Mouse (Mus musculus) hindbrain, embryonic 13.5 days (tissue): ENCODE data around the gene Tmem207. TPM values are rescaled to one million over a fixed set of nuclear protein-coding genes. Genes with fewer than 3 reads are reported as not detected.
"Not testable (repeated sequence)": the region's sequence is repeated elsewhere in the genome, so short reads cannot be mapped to it uniquely, and the experiment has no call there.

Experiments used
- ATAC-seq: fragments of 200-750 bp; cut with Nextera tagmentation; 2 replicates; pipeline ENCODE4 v1.8.0; 2017; ENCODE audit warnings: moderate TSS enrichment; ENCODE audit not compliant: low FRiP score
- H3K27ac ChIP-seq: fragments of 300-500 bp; sonication (generic); 2 replicates; pipeline ENCODE4 v1.5.1; 2015; ENCODE audit warnings: inconsistent platforms, mild to moderate bottlenecking, moderate library complexity
- H3K27me3 ChIP-seq: fragments of 300-500 bp; sonication (generic); 2 replicates; pipeline ENCODE4 v1.6.1; 2015; ENCODE audit warnings: mild to moderate bottlenecking, inconsistent platforms
- H3K36me3 ChIP-seq: fragments of 300-500 bp; sonication (generic); 2 replicates; pipeline ENCODE4 v1.6.1; 2015; ENCODE audit warnings: mild to moderate bottlenecking, inconsistent platforms
- H3K4me1 ChIP-seq: fragments of 300-500 bp; sonication (generic); replicated peaks from 2 replicates; pipeline ENCODE4 v1.6.1; 2015; ENCODE audit warnings: inconsistent platforms
- H3K4me2 ChIP-seq: fragments of 300-500 bp; sonication (generic); 2 replicates; pipeline ENCODE4 v1.6.1; 2015; ENCODE audit warnings: inconsistent platforms, mild to moderate bottlenecking, moderate library complexity
- H3K4me3 ChIP-seq: fragments of 300-500 bp; sonication (generic); 2 replicates; pipeline ENCODE4 v1.5.1; 2015; ENCODE audit warnings: mild to moderate bottlenecking, inconsistent platforms
- H3K9ac ChIP-seq: fragments of 300-500 bp; sonication (generic); 2 replicates; pipeline ENCODE4 v1.6.1; 2015; ENCODE audit warnings: mild to moderate bottlenecking, inconsistent platforms
- H3K9me3 ChIP-seq: fragments of 300-500 bp; sonication (generic); 2 replicates; pipeline ENCODE4 v1.6.1; 2016; ENCODE audit warnings: inconsistent platforms
- WGBS: fragments of 180-500 bp; shearing (Covaris S2); methylation state at CpG from one replicate; pipeline ENCODE4 v1.1.7; 2015; 5-methylcytosine and 5-hydroxymethylcytosine counted together
- polyA plus RNA-seq: library from polyadenylated mRNA; unstranded; fragments of >200 nt; fragmentation: Nextera tagmentation; extraction: Ambion mirVana; gene quantifications from 2 replicates; pipeline ENCODE4 v1.2.1, GENCODE M21; 2015

The Tmem207 gene
- polyA plus RNA-seq, 1 experiment from 2014 or later: 0.14 TPM

GRCm38 (mm10) chr16:26527931-26528666 is 1.5 kb upstream of the Tmem207 start:
- 0 out of 2 replicates have a peak overlapping the region, but pooled peaks have one; percentile 8 for H3K4me2 ChIP-seq
- no peak overlapping the region for H3K9ac ChIP-seq
- WGBS: 42% methylated on average over 10 of the region's 10 CpGs
- no peaks in the 10 kb centered on the region for H3K36me3 ChIP-seq
- H3K27ac ChIP-seq: peak overlapping the region; percentile 42; the same call in 1 of the 2 replicates
- H3K4me1 ChIP-seq: peaks cover 24% of the 10 kb centered on the region
- no peak overlapping the region for H3K4me3 ChIP-seq
- no peaks in the 10 kb centered on the region for H3K9me3 ChIP-seq
- peak; percentile 91 for ATAC-seq
- no peaks in the 10 kb centered on the region for H3K27me3 ChIP-seq

- H3K36me3 ChIP-seq: no peaks in the 10 kb centered on the region
- no peak overlapping the region for H3K9ac ChIP-seq
- WGBS: 67% methylated on average over 5 of the region's 5 CpGs
- no peak overlapping the region for H3K4me3 ChIP-seq
- no peaks in the 10 kb centered on the region for H3K9me3 ChIP-seq
- H3K27ac ChIP-seq: 0 out of 2 replicates have a peak overlapping the region, but pooled peaks have one; percentile 18
- H3K4me1 ChIP-seq: peaks cover 24% of the 10 kb centered on the region
- H3K4me2 ChIP-seq: no peak overlapping the region
- H3K27me3 ChIP-seq: no peaks in the 10 kb centered on the region
- no peak for ATAC-seq
Observed at GRCm38 (mm10) chr16:26525832-26526231, 737 bp downstream of the Tmem207 start.

- Histone ChIP-seq H3K4me3 (no peak overlapping the region), H3K4me2 (no peak overlapping the region), H3K9ac (no peak overlapping the region), H3K27ac (no peak overlapping the region), H3K9me3 (no peaks in the 10 kb centered on the region), H3K27me3 (no peaks in the 10 kb centered on the region), H3K4me1 (no peaks in the 10 kb centered on the region), H3K36me3 (no peaks in the 10 kb centered on the region)
- ATAC-seq: no peak
- WGBS: 63% methylated on average over 2 of the region's 2 CpGs
Observed at GRCm38 (mm10) chr16:26519596-26519995, 7.0 kb downstream of the Tmem207 start.

GRCm38 (mm10) chr16:26504961-26505360 is 21.6 kb downstream of the Tmem207 start:
- ATAC-seq: no peak
- WGBS: 75% methylated on average over 4 of the region's 4 CpGs
- Histone ChIP-seq H3K4me1 (no peaks in the 10 kb centered on the region), H3K9me3 (no peaks in the 10 kb centered on the region), H3K4me3 (no peak overlapping the region), H3K9ac (no peak overlapping the region), H3K27me3 (no peaks in the 10 kb centered on the region), H3K36me3 (no peaks in the 10 kb centered on the region), H3K27ac (no peak overlapping the region), H3K4me2 (no peak overlapping the region)

DNA sequence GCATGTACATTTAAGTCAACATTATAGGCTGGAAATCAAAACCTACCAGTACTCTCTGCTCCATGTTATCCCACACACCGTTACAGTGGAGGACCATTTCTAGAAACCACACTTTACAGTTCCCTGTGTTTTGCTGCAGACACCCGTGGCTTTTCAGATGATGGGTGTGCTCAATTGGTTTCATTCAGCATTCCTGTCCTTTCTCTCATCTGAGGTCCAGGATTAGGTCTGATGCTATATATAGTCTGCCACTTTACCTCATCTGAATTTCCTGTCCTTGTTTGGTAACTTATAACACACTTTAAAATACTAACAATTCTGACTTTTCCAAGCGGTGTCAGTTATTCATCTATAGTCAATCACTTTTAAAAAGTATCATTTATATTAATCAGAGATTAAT is 25.8 kb downstream of the Tmem207 start:
- no peaks in the 10 kb centered on the region for H3K9me3 ChIP-seq
- H3K27ac ChIP-seq: no peak overlapping the region
- no peak overlapping the region for H3K9ac ChIP-seq
- H3K36me3 ChIP-seq: no peaks in the 10 kb centered on the region
- no peaks in the 10 kb centered on the region for H3K4me1 ChIP-seq
- H3K27me3 ChIP-seq: no peaks in the 10 kb centered on the region
- no peak for ATAC-seq
- no peak overlapping the region for H3K4me2 ChIP-seq
- no peak overlapping the region for H3K4me3 ChIP-seq
- 82% methylated on average over 3 of the region's 3 CpGs for WGBS

- 96% methylated on average over 3 of the region's 3 CpGs for WGBS
- not testable (repeated sequence) for H3K4me3 ChIP-seq, H3K27me3 ChIP-seq, H3K36me3 ChIP-seq, H3K4me1 ChIP-seq, H3K4me2 ChIP-seq, ATAC-seq, H3K9me3 ChIP-seq, H3K27ac ChIP-seq, H3K9ac ChIP-seq
Observed at GRCm38 (mm10) chr16:26499705-26500104, 26.9 kb downstream of the Tmem207 start.

DNA sequence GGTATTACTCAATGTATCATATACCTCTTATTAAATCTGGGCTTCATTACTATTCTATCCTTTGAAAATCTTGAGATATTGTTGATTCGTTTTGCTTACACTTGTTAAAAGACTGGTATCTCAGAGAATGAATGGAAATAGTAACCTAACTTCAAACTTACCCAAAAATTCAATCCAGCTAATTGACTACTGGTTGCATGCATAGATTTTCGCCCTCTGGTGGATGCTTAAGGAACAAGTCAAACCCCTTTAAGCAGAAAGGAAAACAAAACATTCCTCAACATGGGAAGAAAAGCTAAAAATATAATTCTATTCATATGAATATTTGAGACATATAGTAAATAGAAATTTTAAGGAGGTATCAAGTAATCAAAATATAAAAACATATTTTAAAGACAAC is 30.8 kb downstream of the Tmem207 start:
- Histone ChIP-seq H3K27ac (no peak overlapping the region), H3K4me1 (no peaks in the 10 kb centered on the region), H3K4me3 (no peak overlapping the region), H3K36me3 (no peaks in the 10 kb centered on the region), H3K27me3 (no peaks in the 10 kb centered on the region), H3K9me3 (no peaks in the 10 kb centered on the region), H3K4me2 (no peak overlapping the region), H3K9ac (no peak overlapping the region)
- 20% methylated on average over 2 of the region's 2 CpGs for WGBS
- no peak for ATAC-seq

DNA sequence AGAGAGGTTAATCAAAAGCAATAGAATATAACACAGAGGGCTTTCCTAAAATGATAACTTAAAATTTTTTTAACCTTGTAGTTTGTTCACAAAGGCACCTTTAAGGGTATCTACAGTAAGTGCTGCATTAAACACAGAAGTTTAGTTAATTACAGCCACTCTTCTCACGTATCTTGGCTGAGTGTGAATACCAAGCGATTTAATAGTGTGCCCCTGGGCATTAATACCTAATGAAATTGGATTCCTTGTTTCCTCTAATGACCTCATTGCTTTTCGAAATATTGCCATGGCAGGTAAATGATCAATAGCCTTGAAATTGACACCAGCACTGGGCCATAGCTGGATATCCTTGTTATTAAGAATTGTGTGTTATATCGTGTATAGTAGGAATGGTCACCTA is 55.3 kb downstream of the Tmem207 start:
- Histone ChIP-seq H3K9me3 (no peaks in the 10 kb centered on the region), H3K27ac (no peak overlapping the region), H3K4me3 (no peak overlapping the region), H3K36me3 (no peaks in the 10 kb centered on the region), H3K27me3 (no peaks in the 10 kb centered on the region), H3K9ac (no peak overlapping the region), H3K4me2 (no peak overlapping the region), H3K4me1 (no peaks in the 10 kb centered on the region)
- 77% methylated on average over 4 of the region's 4 CpGs for WGBS
- no peak for ATAC-seq

DNA sequence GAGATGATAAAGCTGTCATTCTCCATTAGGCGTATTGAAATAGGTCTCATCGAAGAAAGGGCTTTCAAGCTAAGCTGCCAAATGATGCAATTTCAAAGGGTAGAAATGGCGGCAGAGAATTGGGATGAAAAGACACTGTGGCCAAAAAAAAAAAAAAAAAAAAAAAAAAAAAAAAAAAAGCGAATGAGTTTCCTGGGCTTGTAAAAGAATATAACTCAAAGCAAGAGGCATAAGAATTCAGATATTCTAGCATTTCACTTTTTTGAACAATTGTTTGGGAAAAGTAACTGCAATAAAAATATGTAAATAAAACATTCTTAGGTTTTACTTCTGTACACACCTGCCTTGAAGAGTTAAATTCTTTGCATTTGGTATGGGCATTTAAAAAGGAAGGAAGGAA is 60.0 kb downstream of the Tmem207 start:
- H3K4me3 ChIP-seq: no peak overlapping the region
- no peaks in the 10 kb centered on the region for H3K36me3 ChIP-seq
- H3K4me2 ChIP-seq: no peak overlapping the region
- no peak overlapping the region for H3K27ac ChIP-seq
- WGBS: 74% methylated on average over 4 of the region's 4 CpGs
- H3K9me3 ChIP-seq: no peaks in the 10 kb centered on the region
- H3K4me1 ChIP-seq: no peaks in the 10 kb centered on the region
- no peak overlapping the region for H3K9ac ChIP-seq
- no peaks in the 10 kb centered on the region for H3K27me3 ChIP-seq
- no peak for ATAC-seq

DNA sequence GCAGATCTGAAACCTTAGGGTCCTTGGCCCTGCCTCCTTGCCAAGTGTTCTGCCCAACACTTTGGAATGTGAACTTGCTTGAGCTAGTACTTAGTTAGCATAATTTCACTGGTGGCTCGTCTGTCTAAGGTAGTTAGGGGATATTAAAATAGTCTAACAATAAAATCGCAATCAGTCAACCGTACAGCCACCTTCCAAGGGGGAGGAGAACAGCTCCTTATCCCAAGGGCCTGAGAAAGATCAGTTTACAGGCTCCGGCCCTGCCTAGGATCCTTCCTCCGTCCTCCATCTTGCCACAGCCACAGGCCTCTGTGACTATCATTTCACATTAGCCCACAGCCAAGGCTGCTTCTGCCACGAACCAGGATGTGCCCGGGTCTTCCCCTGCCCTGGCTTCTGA is 63.7 kb downstream of the Tmem207 start, which contains the start of gene Cldn16:
TSS of gene Cldn16 (plus strand) at position 301 of the 400 bp plus-strand sequence.
- 81% methylated on average over 7 of the region's 7 CpGs for WGBS
- H3K4me1 ChIP-seq: no peaks in the 10 kb centered on the region

DNA sequence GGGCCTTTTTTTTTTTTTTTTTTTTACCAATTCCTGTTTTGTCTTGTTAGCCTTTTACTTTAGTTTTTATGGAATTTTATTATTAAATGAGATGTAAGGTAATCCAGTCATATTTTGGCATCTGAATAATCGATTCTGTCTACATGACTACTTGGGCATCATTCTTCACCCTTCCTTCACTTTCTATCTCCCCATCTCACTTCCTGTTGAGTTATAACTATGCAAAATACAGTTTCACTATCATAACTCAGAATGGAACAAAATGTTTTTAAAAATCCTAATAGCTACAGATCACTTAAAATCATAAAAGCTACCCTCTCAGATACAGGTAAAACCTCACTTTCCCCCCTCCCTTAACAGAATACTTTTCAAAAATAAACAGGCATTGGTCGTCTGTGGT is 70.4 kb downstream of the Tmem207 start:
- Histone ChIP-seq H3K27me3 (no peaks in the 10 kb centered on the region), H3K27ac (no peak overlapping the region), H3K4me1 (no peaks in the 10 kb centered on the region), H3K4me3 (no peak overlapping the region), H3K9ac (no peak overlapping the region), H3K4me2 (no peak overlapping the region), H3K9me3 (no peaks in the 10 kb centered on the region), H3K36me3 (no peaks in the 10 kb centered on the region)
- ATAC-seq: no peak
- 88% methylated on average over 2 of the region's 2 CpGs for WGBS

More for the DNA sequence above, 63.7 kb downstream of the Tmem207 start, which contains the start of gene Cldn16:
- Histone ChIP-seq H3K9me3 (no peaks in the 10 kb centered on the region), H3K4me2 (no peak within 1 kb of the TSS), H3K27ac (no peak within 1 kb of the TSS), H3K27me3 (no peaks in the 10 kb centered on the region), H3K4me3 (no peak within 1 kb of the TSS), H3K9ac (no peak within 1 kb of the TSS), H3K36me3 (no peaks in the 10 kb centered on the region)
- ATAC-seq: no peak

- Histone ChIP-seq H3K4me1 (no peaks in the 10 kb centered on the region), H3K27me3 (no peaks in the 10 kb centered on the region), H3K9me3 (no peaks in the 10 kb centered on the region), H3K4me3 (no peak overlapping the region), H3K36me3 (no peaks in the 10 kb centered on the region), H3K4me2 (no peak overlapping the region), H3K27ac (no peak overlapping the region), H3K9ac (no peak overlapping the region)
- 75% methylated on average over 3 of the region's 3 CpGs for WGBS
- ATAC-seq: no peak
Observed at GRCm38 (mm10) chr16:26454163-26454562, 72.4 kb downstream of the Tmem207 start.
